ENCODE assay signal across 10 mouse cellular contexts in the genomic region with DNA sequence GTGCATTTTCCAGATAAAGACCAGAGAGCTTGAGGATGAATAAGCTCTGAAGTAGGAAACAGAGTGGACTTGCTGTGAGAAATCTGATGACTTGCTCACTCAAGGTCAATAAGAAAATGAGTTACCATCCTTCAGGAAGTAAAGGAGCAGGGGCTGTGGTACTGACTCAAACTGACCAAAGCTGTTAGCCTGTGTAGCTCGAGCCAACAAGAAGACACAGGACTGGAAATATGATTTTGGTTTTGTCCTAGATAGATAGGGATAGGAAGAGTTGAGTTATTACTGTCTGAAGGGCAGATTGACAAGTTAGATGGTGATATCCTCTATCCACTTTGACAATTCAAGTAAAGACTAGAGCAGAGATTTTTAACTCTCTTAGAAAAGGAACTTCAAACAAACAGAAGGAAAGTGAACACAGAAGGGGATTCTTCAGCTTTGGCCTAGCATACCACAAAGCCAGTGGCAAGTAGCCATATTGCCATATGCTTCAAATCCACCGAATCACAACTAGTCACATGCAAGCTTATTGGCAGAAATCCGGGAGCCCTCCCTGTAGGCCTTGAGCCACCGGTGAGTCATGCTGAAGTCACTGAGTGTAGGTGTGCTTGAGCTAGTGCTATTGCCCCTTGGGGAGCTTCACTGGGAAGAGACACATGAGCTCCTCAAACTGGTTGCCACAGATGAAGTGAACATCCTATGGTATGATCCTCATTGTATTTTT.
DNase-seq lines count a peak whose midpoint lies in the region; ATAC-seq and TF ChIP-seq lines count a peak whose summit lies in the region.
"Had no signal": no experiment of that assay in that cellular context is flagged by ENCODE, and none has a peak within 500 bp of the region (broad histone marks: within the 10 kb centered on the region; RNA-seq: fewer than 3 reads in every experiment).

No protein-coding gene starts in this region.

- H3K36me3 ChIP-seq in kidney, postnatal 0 days (ENCODE audit: insufficient read depth, low read length) = no peaks in the 10 kb centered on the region
- no peaks in the 10 kb centered on the region for H3K36me3 ChIP-seq in forebrain, postnatal 0 days (ENCODE audit: insufficient read depth)
- H3K36me3 ChIP-seq in kidney, embryonic 15.5 days = no peaks in the 10 kb centered on the region

- ATAC-seq in kidney, postnatal 0 days (replicated peaks; ENCODE audit: low FRiP score, low read depth) = no peak
- ATAC-seq in forebrain, postnatal 0 days = no peak; the same call in 1 of the 2 replicates
- no peak for ATAC-seq in kidney, embryonic 15.5 days (replicated peaks; ENCODE audit: low FRiP score)
- ATAC-seq: intestine, postnatal 0 days had no signal

- H3K4me1 ChIP-seq in kidney, postnatal 0 days (replicated peaks; ENCODE audit: insufficient read depth, low read length) = no peaks in the 10 kb centered on the region
- H3K4me1 ChIP-seq in forebrain, postnatal 0 days (ENCODE audit: insufficient read depth) = 0 out of 2 replicates have a peak, but pooled peaks cover 6% of the 10 kb centered on the region
- 0 out of 2 replicates have a peak, but pooled peaks cover 5% of the 10 kb centered on the region for H3K4me1 ChIP-seq in kidney, embryonic 15.5 days

- no peak overlapping the region for H3K4me3 ChIP-seq in kidney, postnatal 0 days (replicated peaks; ENCODE audit: low read depth, low read length)
- no peak overlapping the region for H3K4me3 ChIP-seq in forebrain, postnatal 0 days (ENCODE audit: low read depth, low read length)
- H3K4me3 ChIP-seq in kidney, embryonic 15.5 days (replicated peaks) = no peak overlapping the region

- no peak overlapping the region for H3K27ac ChIP-seq in kidney, postnatal 0 days
- H3K27ac ChIP-seq in forebrain, postnatal 0 days (ENCODE audit: low read depth, low read length) = no peak overlapping the region
- H3K27ac ChIP-seq in kidney, embryonic 15.5 days = no peak overlapping the region

- no peak overlapping the region for H3K9ac ChIP-seq in kidney, postnatal 0 days (ENCODE audit: low read depth, low read length)
- H3K9ac ChIP-seq in forebrain, postnatal 0 days = no peak overlapping the region
- no peak overlapping the region for H3K9ac ChIP-seq in kidney, embryonic 15.5 days

- WGBS in kidney, postnatal 0 days = 79% methylated on average over 4 of the region's 4 CpGs
- WGBS in forebrain, postnatal 0 days = 57% methylated on average over 4 of the region's 4 CpGs
- 90% methylated on average over 4 of the region's 4 CpGs for WGBS in kidney, embryonic 15.5 days

- H3K4me2 ChIP-seq in kidney, postnatal 0 days (ENCODE audit: low read length) = no peak overlapping the region
- no peak overlapping the region for H3K4me2 ChIP-seq in forebrain, postnatal 0 days (ENCODE audit: low read depth)
- H3K4me2 ChIP-seq in kidney, embryonic 15.5 days = no peak overlapping the region

- no peak for TF ChIP-seq POLR2A in brain, embryonic 14.5 days (IDR thresholded peaks at IDR 0.05; ENCODE audit: borderline replicate concordance, extremely low read depth, insufficient read depth, insufficient read length, poor library complexity, severe bottlenecking)

- no peak for TF ChIP-seq CTCF in kidney, postnatal 0 days (IDR thresholded peaks at IDR 0.05; ENCODE audit: low read depth)
- TF ChIP-seq CTCF in brain, embryonic 14.5 days (IDR thresholded peaks at IDR 0.05; ENCODE audit: borderline replicate concordance, extremely low read depth, insufficient read depth, insufficient read length) = no peak
- TF ChIP-seq CTCF in forebrain, postnatal 0 days (IDR thresholded peaks at IDR 0.05; ENCODE audit: low read depth) = no peak

- DNase-seq in kidney, postnatal 0 days (ENCODE audit: low spot score) = peak; percentile 33
- DNase-seq in kidney, adult 9 months = no peak
- DNase-seq in NIH3T3 (ENCODE audit: low read depth) = peak; percentile 90
- DNase-seq in brain, embryonic 14.5 days (ENCODE audit: low read depth) = peak; percentile 76
- DNase-seq in forebrain, postnatal 0 days = peak; percentile 31
- DNase-seq in layer of hippocampus, postnatal 14 days (ENCODE audit: low spot score in 2 of 2) = no peak
- DNase-seq: lung, postnatal 4 days; spleen, adult 18-20 months had no signal

- no peaks in the 10 kb centered on the region for H3K27me3 ChIP-seq in kidney, postnatal 0 days (ENCODE audit: insufficient read depth, low read length)
- no peaks in the 10 kb centered on the region for H3K27me3 ChIP-seq in forebrain, postnatal 0 days (ENCODE audit: insufficient read depth, low read length)
- no peaks in the 10 kb centered on the region for H3K27me3 ChIP-seq in kidney, embryonic 15.5 days

- no peaks in the 10 kb centered on the region for H3K9me3 ChIP-seq in kidney, postnatal 0 days (replicated peaks; ENCODE audit: low read length)
- H3K9me3 ChIP-seq in forebrain, postnatal 0 days (ENCODE audit: low read length) = no peaks in the 10 kb centered on the region
- no peaks in the 10 kb centered on the region for H3K9me3 ChIP-seq in kidney, embryonic 15.5 days (replicated peaks)

Comparison
In these comparisons a context has a peak if more than half of its experiments do, and no peak if none do; other contexts are left out.
1. DNase-seq: peak in kidney, postnatal 0 days (single experiment), NIH3T3 (single experiment), brain, embryonic 14.5 days (single experiment) and forebrain, postnatal 0 days (single experiment); none in kidney, adult 9 months (single experiment) and layer of hippocampus, postnatal 14 days (0 of 2).